21 mouse cellular contexts compared by ENCODE assay signal in genomic region chr13:71676081-71676624, GRCm38 (mm10).
DNase-seq lines count a peak whose midpoint lies in the region; ATAC-seq lines count a peak whose summit lies in the region.
"Had no signal": no experiment of that assay in that cellular context is flagged by ENCODE, and none has a peak within 500 bp of the region (broad histone marks: within the 10 kb centered on the region; RNA-seq: fewer than 3 reads in every experiment).

No protein-coding gene starts in this region.

- no peak overlapping the region for H3K4me3 ChIP-seq in forebrain, embryonic 16.5 days (replicated peaks; ENCODE audit: low read length)
- no peak overlapping the region for H3K4me3 ChIP-seq in forebrain, embryonic 10.5 days
- H3K4me3 ChIP-seq in hindbrain, embryonic 12.5 days = no peak overlapping the region
- no peak overlapping the region for H3K4me3 ChIP-seq in hindbrain, embryonic 16.5 days (ENCODE audit: low read length)
- H3K4me3 ChIP-seq in neural tube, embryonic 14.5 days (ENCODE audit: low read depth, low read length) = no peak overlapping the region
- H3K4me3 ChIP-seq: embryonic facial prominence, embryonic 12.5 days; heart, embryonic 15.5 days; limb, embryonic 15.5 days; megakaryocyte, embryonic 14.5 days had no signal

- DNase-seq in forebrain, embryonic 10.5 days (ENCODE audit: extremely low spot score, low spot score) = no peak
- no peak for DNase-seq in embryo, embryonic 11 days
- DNase-seq: adrenal gland, postnatal 25 days; cerebellum, adult 11 months; cerebellum, postnatal 10 days; heart, postnatal 36 days; kidney, adult 8-10 months; kidney, postnatal 10 days; left cerebral cortex, postnatal 4 days; lung, embryonic 14.5 days; spleen, adult 18-20 months had no signal

- peak overlapping the region; percentile 5; the same call in 1 of the 2 replicates for H3K4me2 ChIP-seq in forebrain, embryonic 16.5 days (ENCODE audit: low read length)
- no peak overlapping the region for H3K4me2 ChIP-seq in hindbrain, embryonic 12.5 days (replicated peaks)
- H3K4me2 ChIP-seq in hindbrain, embryonic 16.5 days (ENCODE audit: low read length) = peak overlapping the region; percentile 1; the same call in 1 of the 2 replicates
- H3K4me2 ChIP-seq in neural tube, embryonic 14.5 days (ENCODE audit: low read depth, low read length) = no peak overlapping the region
- H3K4me2 ChIP-seq: embryonic facial prominence, embryonic 12.5 days; heart, embryonic 15.5 days; limb, embryonic 15.5 days; lung, embryonic 14.5 days had no signal

- H3K9ac ChIP-seq in forebrain, embryonic 16.5 days (replicated peaks; ENCODE audit: low read depth, low read length) = no peak overlapping the region
- no peak overlapping the region for H3K9ac ChIP-seq in hindbrain, embryonic 12.5 days
- no peak overlapping the region for H3K9ac ChIP-seq in hindbrain, embryonic 16.5 days (ENCODE audit: low read depth, low read length)
- H3K9ac ChIP-seq in neural tube, embryonic 14.5 days (replicated peaks; ENCODE audit: low read depth, low read length) = no peak overlapping the region
- H3K9ac ChIP-seq: embryonic facial prominence, embryonic 12.5 days; heart, embryonic 15.5 days; limb, embryonic 15.5 days; liver, embryonic 14.5 days; lung, embryonic 14.5 days had no signal

- no peaks in the 10 kb centered on the region for H3K36me3 ChIP-seq in forebrain, embryonic 16.5 days (ENCODE audit: control insufficient read depth, insufficient read depth)
- H3K36me3 ChIP-seq in forebrain, embryonic 10.5 days (replicated peaks) = no peaks in the 10 kb centered on the region
- no peaks in the 10 kb centered on the region for H3K36me3 ChIP-seq in hindbrain, embryonic 12.5 days
- H3K36me3 ChIP-seq in hindbrain, embryonic 16.5 days (ENCODE audit: control insufficient read depth, insufficient read depth, low read length) = no peaks in the 10 kb centered on the region
- H3K36me3 ChIP-seq in neural tube, embryonic 14.5 days (ENCODE audit: control insufficient read depth, insufficient read depth, low read length) = no peaks in the 10 kb centered on the region
- H3K36me3 ChIP-seq: embryonic facial prominence, embryonic 12.5 days; heart, embryonic 15.5 days; limb, embryonic 15.5 days had no signal

- H3K27ac ChIP-seq in forebrain, embryonic 16.5 days (ENCODE audit: low read length) = no peak overlapping the region
- no peak overlapping the region for H3K27ac ChIP-seq in forebrain, embryonic 10.5 days
- peak overlapping the region; percentile 73; the same call in 1 of the 2 replicates for H3K27ac ChIP-seq in hindbrain, embryonic 12.5 days
- H3K27ac ChIP-seq in hindbrain, embryonic 16.5 days (ENCODE audit: low read depth, low read length) = no peak overlapping the region
- no peak overlapping the region for H3K27ac ChIP-seq in neural tube, embryonic 14.5 days (ENCODE audit: low read depth, low read length)
- H3K27ac ChIP-seq: embryonic facial prominence, embryonic 12.5 days; heart, embryonic 15.5 days; limb, embryonic 15.5 days; liver, embryonic 14.5 days had no signal

- 45% methylated on average over 10 of the region's 10 CpGs for WGBS in forebrain, embryonic 16.5 days
- 84% methylated on average over 10 of the region's 10 CpGs for WGBS in forebrain, embryonic 10.5 days
- 42% methylated on average over 10 of the region's 10 CpGs for WGBS in hindbrain, embryonic 12.5 days
- 24% methylated on average over 10 of the region's 10 CpGs for WGBS in hindbrain, embryonic 16.5 days
- WGBS in neural tube, embryonic 14.5 days = 27% methylated on average over 10 of the region's 10 CpGs

- H3K4me1 ChIP-seq in forebrain, embryonic 16.5 days (replicated peaks; ENCODE audit: control insufficient read depth, insufficient read depth, low read length) = peaks cover 5% of the 10 kb centered on the region; the same call in 1 of the 2 replicates
- H3K4me1 ChIP-seq in forebrain, embryonic 10.5 days = no peaks in the 10 kb centered on the region
- H3K4me1 ChIP-seq in hindbrain, embryonic 12.5 days = peaks cover 7% of the 10 kb centered on the region; the same call in 1 of the 2 replicates
- H3K4me1 ChIP-seq in hindbrain, embryonic 16.5 days (ENCODE audit: control insufficient read depth, insufficient read depth, low read depth, low read length) = no peaks in the 10 kb centered on the region
- peaks cover 5% of the 10 kb centered on the region; the same call in 1 of the 2 replicates for H3K4me1 ChIP-seq in neural tube, embryonic 14.5 days (ENCODE audit: control insufficient read depth, insufficient read depth, low read length)
- H3K4me1 ChIP-seq: embryonic facial prominence, embryonic 12.5 days; heart, embryonic 15.5 days; limb, embryonic 15.5 days; megakaryocyte, embryonic 14.5 days had no signal

- no peaks in the 10 kb centered on the region for H3K9me3 ChIP-seq in forebrain, embryonic 16.5 days (ENCODE audit: control insufficient read depth, low read length)
- H3K9me3 ChIP-seq in forebrain, embryonic 10.5 days = no peaks in the 10 kb centered on the region
- no peaks in the 10 kb centered on the region for H3K9me3 ChIP-seq in hindbrain, embryonic 12.5 days (replicated peaks)
- no peaks in the 10 kb centered on the region for H3K9me3 ChIP-seq in hindbrain, embryonic 16.5 days (ENCODE audit: control insufficient read depth, low read length)
- H3K9me3 ChIP-seq in neural tube, embryonic 14.5 days (ENCODE audit: control insufficient read depth, low read length) = no peaks in the 10 kb centered on the region
- H3K9me3 ChIP-seq: embryonic facial prominence, embryonic 12.5 days; heart, embryonic 15.5 days; limb, embryonic 15.5 days had no signal

- peak; percentile 38 for ATAC-seq in forebrain, embryonic 16.5 days
- peak; percentile 71; the same call in 1 of the 2 replicates for ATAC-seq in hindbrain, embryonic 12.5 days (ENCODE audit: low FRiP score)
- peak; percentile 50; the same call in 1 of the 2 replicates for ATAC-seq in hindbrain, embryonic 16.5 days
- peak; percentile 74; the same call in 1 of the 2 replicates for ATAC-seq in neural tube, embryonic 14.5 days (ENCODE audit: low read depth)
- no peak for ATAC-seq in megakaryocyte, adult 5-6 weeks (ENCODE audit: poor library complexity, severe bottlenecking)

- H3K27me3 ChIP-seq in forebrain, embryonic 16.5 days (replicated peaks; ENCODE audit: control insufficient read depth, insufficient read depth, low read length) = no peaks in the 10 kb centered on the region
- no peaks in the 10 kb centered on the region for H3K27me3 ChIP-seq in forebrain, embryonic 10.5 days (ENCODE audit: poor library complexity, severe bottlenecking)
- H3K27me3 ChIP-seq in hindbrain, embryonic 12.5 days = no peaks in the 10 kb centered on the region
- no peaks in the 10 kb centered on the region; the same call in 1 of the 2 replicates for H3K27me3 ChIP-seq in hindbrain, embryonic 16.5 days (replicated peaks; ENCODE audit: control insufficient read depth, insufficient read depth, low read length)
- no peaks in the 10 kb centered on the region for H3K27me3 ChIP-seq in neural tube, embryonic 14.5 days (ENCODE audit: control insufficient read depth, insufficient read depth, low read length)
- H3K27me3 ChIP-seq: embryonic facial prominence, embryonic 12.5 days; heart, embryonic 15.5 days; limb, embryonic 15.5 days; megakaryocyte, embryonic 14.5 days had no signal

Comparison
In these comparisons a context has a peak if more than half of its experiments do, and no peak if none do; other contexts are left out.
1. H3K4me2 ChIP-seq: peak in forebrain, embryonic 16.5 days (single experiment) and hindbrain, embryonic 16.5 days (single experiment); none in hindbrain, embryonic 12.5 days (single experiment) and neural tube, embryonic 14.5 days (single experiment).